Mouse (Mus musculus) right cerebral cortex, postnatal 25 days (tissue): Measurements from ENCODE around the gene Rapgef4.

Source experiments
- DNase-seq: peaks from one replicate; pipeline ENCODE4 v3.0.0; 2022

Rapgef4 gene

DNA sequence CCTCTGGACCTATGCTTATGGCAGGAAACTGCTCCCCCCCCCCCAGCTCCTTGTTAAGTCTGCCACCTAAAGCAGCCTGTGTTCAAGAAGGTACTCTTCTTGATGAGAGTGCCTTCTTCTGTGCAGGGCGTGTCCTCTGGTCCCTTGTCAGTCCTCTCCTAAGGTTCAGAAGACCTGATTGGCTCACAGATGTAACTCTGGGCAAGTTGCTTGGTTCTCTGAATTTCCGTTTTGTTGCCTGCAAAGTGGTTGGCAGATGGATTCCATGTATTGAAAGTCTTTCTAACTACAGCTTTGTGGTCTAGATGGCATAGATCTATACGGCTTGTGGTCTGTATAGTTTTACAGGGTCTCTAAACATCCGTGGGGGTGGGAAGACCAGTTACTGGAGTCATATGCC is 101.8 kb downstream of the Rapgef4 start:
- DNase-seq: no peak

DNA sequence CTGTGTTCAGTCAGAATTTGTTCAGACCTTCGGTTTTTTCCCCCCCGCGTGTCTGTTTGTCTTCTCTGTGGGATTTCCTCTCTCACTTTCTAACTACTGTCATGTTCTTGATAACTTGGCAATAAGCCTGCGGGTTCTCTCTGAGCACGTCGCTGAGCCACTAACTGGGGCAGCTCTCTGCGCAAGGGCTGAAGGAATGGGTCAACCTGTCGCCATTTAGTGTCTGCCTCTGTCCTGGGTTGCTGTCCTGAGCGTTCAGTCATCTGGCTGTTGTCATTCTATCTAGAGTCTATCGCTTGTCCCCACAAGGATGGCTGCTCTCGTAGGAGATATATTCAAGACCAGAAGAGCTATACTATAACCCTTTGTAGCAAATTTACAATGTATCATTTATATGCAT is 107.8 kb downstream of the Rapgef4 start:
- DNase-seq: no peak

DNA sequence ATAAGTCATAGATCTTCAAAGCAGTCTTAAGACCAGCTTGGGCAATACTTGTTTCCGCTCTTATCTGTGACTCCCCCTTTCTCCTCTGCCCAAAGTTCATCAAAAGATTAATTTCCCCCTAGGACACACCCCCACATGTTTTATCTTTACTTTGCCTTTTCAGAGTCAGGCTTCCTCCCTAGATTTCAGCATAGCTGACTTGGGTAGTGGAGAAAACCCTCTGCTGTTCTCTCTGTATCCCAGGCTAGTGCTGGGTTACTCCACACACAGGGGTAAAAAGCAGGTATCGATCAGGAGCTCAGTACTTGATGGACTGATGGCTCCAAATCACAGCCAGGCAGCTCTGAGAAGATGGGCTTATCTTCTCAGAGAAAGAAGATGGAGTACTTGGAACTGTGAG is 109.0 kb downstream of the Rapgef4 start:
- DNase-seq: no peak

DNA sequence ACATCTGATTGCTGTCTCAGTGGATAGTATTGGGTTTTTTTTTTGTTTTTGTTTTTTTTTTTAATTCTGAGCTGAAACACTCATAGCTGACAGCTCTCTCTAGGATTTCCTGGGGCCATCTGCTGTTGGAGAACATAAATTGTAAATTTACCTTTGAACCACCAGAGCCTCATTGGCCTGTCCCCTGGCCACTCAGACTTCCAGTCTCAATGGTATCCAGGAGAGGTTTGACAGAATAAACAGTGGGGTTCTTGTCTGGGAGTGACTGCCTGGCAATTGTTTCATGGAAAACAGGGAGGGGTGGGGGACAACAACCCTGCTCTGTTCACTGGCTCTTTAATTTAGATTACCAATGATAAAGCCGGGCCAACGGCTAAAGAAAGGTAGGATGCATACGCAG is 111.0 kb downstream of the Rapgef4 start:
- no peak for DNase-seq

DNA sequence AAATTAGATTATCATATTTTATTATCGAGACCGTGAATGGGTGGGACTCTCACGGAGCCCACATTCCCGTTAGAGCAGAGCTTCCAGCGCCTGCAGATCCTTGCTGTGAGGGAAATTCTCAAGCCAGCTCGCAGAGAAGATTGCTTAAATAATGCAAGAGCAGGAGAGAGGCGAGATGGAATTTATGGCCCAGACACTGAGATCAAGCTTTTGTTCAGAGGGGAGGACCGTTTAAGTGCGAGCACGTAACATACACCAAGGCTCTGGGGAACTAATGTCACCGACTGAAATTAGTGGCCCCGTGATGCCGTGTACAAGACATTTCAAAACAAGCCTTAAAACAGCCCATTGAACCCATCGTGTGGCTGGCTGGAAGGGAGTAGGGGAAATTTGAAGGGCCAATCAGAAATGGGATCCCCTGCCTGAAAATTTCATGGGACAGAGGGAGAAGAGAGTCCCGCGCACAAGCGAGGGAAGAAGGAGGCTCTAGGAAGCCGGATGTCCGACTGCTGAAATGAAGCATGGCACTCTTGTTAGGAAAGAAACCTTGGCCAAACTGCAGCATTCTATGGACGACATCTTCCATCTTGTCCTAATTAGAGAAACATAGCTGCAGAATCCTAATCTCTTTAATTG is 112.5 kb downstream of the Rapgef4 start:
- no peak for DNase-seq

DNA sequence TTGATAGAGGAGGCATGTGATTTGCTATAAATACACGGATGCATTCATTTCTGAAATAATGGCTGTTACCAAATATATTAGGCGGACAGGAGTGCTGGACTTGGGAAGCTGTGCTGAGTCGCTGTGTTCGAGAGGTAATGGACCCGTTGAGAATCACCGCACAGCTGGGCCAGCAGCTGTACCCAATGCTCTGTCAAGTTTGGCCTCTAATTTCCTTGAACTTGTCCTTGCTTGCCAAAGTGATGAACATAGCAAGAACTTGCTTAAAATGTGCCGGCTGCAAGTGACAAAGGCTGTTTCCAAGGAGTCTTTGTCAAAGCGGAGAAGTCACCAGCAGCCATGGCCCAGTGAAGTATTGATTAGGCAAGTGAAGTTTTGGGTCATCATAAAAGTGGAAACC is 113.0 kb downstream of the Rapgef4 start:
- DNase-seq: no peak

DNA sequence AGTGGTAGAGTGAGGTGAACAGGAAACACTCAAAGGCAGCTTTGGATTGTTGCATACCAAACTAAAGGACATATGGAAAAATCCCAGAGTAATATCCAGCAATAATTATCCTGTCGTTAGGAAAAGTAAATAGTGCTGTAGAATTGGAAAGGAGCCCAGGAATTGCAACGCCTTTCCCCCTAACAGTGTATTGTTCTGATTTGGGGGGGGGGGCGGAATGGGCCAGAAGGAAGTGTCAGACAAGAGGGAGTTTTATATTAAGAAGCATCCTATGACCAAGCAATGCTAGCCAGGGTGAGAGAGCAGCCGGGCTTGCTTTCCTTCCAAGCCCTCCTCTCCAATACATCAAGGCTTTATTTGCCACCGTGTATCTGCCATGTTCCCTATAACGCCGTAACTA is 113.4 kb downstream of the Rapgef4 start:
- DNase-seq: no peak

DNA sequence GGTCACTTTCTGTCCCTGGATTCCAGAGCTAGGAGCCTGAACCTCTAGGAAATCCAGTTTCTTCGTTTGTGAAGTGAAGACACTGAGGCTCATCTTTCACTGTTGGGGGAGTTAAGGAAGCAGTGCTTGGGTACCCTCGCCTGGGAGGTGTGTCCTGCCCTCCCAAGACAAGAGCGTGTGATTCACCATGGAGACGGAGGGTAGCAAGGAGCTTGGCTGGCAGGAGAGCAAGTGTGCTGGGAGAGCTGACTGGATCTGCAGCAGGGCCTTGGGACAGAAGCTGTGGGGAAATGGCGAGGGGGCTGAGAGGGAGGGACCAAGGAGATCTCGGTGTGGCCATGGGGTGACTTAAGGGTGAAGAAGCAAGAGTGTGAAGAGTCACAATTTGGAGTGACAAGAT is 114.0 kb downstream of the Rapgef4 start:
- DNase-seq: no peak

DNA sequence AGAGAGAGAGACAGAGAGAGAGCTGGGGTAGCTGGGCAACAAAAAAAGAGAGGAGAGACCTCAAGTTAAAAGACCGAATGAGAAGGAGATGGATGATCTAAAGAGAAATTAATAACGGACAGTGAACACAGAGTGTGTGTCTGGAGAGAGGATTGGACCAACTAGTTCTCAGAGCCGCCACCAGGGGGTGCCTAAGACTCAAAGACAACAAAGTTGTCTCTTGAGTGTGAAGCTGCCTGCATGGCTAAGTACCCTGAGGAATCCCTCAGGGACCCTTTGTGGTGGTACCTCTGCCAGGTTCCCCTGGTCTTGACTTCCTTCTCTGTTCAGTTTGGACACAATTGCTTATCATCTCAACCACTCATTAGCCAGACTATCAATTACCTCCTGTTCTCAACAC is 115.3 kb downstream of the Rapgef4 start:
- DNase-seq: no peak

DNA sequence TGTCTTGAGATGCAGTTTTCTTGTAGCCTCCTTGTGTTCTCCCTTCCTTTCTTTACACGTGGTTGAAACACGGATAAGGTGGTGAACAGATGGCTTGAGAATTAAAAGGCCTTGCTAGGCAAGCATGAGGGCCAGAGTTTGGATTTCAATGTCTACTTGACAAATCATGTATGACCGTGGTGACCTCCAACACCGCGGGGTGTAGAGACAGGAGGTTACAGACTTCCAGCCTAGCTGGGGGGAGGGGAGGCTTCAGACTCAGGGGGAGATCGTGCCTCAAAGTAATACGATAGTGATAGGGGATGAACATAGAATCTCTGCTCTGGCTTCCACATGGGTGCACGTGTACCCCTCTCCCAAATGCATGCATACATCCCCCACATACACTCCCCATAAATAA is 117.3 kb downstream of the Rapgef4 start:
- no peak for DNase-seq

DNA sequence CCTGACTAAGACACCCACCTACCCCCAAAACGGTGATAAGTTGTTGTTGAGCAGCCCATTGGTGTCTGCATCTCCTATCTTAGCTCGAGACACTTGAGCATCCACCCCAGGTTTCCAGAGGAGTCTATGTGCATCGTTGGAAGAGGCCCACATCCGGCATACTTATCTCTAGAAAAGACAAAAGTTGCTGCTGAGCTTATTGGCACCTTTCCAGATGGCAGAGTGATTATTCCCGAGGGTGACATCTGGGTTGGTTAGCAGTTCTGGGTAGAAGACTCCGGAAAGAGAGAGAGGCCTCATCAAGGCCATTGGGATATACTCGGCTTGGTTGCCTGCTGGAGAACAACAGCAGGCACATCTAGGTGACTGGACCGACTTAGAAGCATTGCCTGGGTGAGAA is 123.6 kb downstream of the Rapgef4 start:
- DNase-seq: no peak

DNA sequence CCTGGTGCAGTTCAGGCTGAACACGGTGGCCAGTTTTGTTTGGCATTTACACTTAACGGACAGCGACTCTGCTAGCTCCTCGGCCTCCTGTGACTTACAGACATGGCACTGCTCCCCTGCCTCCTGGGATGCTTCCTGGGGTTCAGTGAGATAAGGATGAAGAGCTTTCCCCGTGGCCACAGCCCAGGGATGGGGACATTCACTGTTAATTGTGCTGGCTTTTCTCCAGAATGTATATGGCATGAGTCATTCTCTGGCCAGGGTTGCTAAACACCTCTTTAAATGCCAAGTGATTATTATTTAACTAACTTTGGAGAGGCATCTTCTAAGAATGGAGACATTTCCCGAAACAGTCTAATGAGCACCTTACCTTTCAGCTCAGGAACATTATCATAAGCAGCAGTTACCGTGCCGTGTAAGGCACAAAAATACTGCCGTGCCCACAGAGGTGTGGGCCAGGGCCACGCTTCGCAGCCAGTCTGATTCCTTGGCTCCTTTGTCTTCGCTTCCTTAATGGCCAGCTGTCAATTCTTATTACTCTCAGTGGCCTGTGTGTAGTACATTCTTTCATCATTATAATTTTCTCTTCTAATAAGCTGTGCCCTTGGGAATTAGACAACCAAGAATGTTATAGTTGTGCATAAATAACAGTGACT is 126.6 kb downstream of the Rapgef4 start:
- DNase-seq: no peak

DNA sequence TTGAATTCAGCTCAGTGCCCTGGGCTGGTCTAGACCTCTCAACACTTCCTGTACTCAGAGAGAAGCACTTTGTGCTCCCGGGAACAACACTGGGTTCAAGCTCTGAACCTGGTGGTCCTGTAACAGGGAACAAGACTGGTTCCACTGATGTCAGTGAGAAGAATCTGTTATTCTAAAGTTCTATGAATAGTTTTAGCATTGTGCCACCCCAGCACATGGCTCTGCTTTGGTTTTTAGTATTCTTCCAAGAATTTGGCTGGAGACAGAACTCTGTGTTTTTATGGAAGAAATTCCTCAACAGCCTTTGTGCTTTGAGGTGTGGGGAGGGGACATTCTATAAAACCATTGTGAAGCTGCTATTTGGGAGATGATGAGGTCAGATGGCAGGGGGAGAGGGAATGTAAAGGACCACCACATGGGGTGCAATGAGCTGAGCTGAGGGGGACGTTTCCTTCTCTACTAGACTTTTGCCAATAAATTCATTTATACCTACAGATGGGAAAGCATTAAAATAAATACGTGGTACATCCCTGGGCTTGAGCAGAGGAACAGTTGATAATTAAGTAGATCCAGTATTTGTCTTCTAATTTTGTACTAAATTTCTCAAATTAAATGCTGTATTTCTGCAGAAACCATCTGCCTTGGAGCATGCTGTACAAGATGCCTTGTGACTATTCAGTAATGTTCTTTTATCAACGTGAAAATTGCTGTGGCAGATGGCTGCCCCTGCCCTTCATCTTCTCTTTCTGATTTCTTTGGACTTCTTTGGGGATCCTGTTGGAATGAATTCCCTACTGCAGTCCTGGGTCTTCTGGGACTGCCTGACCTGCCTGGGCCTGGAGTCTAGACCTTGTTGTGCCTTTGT is 127.6 kb downstream of the Rapgef4 start:
- DNase-seq: no peak

DNA sequence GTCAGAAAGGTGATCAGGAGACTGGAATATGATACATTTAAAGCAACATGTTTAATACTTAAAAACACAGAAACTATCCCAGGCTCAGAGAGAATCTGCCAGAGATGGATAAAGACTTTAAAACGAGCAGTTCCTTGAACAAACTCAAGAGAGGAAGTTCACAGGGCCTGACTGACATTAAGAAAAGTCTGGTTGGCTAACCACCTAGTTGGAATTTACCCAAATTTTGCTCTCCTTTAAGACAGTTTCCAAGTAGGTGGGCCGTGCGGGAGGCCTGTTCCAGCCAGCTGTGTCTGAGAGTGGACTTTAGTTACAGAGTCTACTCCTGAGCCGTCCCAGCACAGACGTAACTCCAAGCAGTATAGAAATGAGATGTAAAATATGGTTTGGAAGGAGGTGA is 129.4 kb downstream of the Rapgef4 start:
- no peak for DNase-seq

DNA sequence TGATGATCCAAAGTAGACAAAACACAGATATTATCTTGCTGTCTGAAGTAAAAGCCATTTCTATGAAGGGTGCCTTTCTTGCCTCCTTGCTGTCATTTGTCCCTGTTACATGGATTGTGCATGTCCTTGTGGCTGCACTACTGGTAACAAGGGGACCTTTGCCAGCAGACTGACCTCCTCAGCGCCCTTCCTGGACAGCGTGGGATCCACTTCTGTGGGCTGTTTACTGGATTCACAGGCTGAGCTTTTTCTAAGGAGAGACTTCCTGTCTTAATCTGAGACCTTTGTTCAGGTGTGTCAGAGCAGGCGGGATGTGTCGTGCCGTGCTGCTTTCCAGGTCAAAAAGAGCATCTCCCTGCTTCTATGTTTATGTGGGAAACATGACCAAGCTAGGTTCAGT is 132.7 kb downstream of the Rapgef4 start:
- no peak for DNase-seq

DNA sequence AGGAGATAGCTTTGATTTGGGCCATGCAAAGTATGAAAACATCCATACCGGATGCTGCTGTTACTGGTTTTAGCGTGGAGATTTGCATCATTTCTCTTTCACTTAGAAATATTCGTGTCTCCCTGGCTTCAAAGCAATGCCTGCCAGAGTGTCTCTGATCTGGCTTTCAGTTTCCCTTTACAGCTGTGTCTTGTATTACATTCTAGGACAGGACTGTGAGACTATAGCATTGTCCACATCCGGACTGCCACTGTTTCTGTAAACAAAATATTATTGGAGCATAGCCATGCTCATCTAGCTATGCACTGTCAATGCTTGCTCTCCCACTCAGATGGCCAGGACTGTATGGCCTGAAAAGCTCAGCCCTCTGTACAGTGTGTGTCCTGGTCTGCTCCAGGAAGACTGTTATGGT is 133.1 kb downstream of the Rapgef4 start:
- DNase-seq: no peak

DNA sequence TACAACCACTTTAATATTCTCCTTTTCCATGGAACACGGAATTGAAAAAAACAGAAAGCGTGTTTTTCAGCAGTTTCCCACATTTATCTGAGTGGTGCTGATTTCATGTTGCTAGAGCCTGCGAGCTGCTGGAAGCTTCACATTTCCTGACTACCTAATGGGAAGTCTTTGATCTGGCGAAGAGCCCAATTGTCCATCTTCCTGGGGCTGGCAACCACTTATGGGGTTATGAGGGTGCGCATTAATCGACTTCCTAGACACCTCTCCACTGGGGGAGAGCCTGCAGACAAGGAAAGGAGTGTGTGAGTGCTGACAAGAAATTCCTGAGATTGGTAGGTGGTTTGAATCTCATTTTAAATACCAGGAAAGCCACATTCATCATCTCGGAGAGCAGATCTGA is 135.1 kb downstream of the Rapgef4 start:
- DNase-seq: no peak

DNA sequence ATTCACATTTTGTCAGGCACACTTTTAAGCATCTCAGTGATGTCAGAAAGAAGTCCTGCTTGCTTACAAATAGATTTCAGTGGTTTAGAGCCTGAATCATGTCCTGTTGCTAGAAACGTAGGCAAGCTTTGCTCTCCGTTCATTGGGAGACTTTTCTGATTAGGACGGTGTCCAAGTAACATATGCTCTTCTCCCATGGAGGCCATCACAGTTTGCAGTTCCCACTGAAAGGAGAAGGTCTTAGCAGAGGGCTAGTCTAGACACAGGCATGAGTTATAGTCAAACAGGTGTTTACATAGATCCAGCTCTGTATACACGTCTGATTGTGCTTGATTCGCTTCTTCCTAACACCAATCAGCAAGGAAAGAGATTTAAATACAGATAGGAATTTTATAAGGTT is 135.7 kb downstream of the Rapgef4 start:
- no peak for DNase-seq

DNA sequence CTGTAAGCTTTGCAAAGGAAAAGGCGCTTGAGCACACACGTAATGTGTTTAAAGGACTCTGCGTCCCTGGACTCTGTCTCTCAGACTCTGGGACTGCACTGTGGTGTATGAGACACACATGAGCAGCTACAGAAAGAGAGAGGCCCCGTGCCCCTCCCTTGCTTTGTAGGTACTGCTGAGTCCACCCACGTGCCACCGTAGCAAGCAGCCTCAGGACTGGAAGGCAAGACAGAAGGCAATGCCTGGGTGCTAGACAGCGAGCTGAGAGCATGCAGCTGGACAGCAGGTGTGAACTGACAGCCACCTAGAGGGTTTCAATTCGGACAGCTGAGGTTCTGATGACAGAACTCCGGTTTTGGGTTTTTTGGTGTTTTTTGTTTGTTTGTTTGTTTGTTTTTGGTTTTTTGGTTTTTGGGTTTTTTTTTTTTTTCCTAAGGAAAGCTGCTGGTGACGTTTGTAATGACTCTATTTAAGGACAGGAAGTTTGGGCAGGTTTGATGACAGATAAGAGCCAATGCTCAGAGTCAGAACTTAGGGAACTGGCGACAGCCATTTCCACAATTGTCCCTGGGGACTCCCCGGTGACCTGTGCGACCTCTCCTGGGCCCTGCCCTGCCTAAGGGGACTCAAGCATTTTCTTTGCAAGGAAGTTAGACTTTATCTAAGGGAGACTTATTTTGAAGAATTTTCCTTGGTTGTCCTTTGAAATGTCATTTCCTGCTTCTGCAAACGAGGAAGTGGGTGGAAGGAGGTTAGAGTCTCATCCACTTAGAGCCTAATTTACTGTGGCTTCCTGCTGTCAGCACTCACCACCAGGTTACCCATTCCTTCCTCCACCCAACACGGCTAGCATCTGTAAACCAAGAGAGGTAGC is 136.3 kb downstream of the Rapgef4 start:
- no peak for DNase-seq

DNA sequence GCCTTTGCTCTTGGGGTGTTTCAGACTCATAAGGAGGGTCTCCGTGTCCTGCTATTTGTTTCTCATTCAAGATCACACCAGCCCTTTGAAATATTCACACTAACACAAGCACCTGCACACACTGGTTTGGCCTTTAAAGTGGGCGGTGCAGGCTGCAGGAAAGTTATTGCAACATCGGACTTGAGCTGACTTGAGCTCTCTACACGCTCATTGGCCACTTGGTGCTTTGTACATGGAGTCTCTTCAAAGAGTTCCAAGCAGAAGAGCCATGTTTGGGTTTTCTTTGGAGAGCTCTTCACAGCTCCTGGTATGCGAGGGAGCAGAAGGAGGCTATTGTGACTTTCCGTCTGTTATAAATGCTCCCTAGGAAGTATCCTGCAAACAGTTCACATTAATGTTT is 139.2 kb downstream of the Rapgef4 start:
- no peak for DNase-seq

DNA sequence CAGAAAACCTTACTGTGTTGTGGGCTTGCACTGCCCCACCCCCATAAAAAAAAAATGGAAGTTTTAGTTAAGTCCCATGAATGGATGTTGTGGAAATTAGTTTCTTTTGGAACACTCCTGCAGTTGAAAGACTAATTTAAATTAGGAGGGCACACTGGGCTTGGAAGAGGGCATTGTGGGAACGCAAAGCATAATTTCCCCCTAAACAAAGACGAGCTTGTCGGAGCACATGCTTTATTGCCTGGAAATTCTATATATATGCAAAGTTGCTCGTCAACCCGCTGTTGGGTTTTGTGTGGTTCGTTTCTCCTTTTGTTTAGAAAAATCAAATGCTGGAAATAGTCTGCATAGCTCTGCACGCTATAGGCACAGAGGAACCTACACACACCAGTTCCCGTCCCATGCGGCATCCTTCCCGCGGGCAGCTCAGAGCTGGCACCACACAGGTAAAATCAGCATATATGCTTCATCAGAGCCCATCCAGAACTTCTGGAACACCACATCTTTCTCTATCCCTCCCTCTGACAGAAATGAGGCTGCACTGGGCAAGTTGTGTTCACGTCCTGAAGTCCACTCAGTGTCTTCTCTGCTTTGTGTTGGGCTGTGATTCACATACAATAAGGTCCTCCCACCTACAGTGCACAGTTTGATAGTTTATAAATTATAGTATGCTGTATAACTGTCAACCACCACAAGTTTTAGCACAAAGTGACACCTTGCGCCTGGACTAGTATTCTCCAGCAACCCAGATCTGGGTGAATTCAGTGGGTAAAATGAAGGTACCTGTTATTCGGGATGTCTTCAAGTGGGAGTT is 141.6 kb downstream of the Rapgef4 start:
- DNase-seq: no peak

DNA sequence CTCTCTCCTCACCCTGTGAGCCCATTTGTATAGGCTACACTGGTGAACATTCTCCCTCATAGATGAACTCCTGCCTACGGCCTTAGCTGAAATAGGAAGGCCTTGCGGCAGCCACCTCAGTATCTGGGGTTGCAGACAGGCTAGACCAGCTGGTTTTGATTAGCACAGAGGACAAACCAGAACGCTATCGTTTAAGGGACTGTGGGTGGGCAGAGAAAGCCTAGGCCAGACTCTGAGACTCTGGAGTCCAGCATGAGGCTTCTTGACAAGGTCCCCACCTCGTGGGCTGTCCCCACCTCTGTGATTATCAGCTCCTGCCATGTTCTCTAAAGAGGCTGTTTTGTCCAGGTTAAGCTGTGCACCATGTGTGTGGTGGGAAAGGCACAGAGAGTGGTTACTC is 142.8 kb downstream of the Rapgef4 start:
- no peak for DNase-seq
